Mouse (Mus musculus): ENCODE data around the gene Lrrc30. TPM values are rescaled to one million over a fixed set of nuclear protein-coding genes. Genes with fewer than 3 reads are reported as not detected.

Gene Lrrc30
- total RNA-seq, 2 experiments from 2014 or later, result 136 to 171 TPM

- Histone ChIP-seq H3K27ac (peak overlapping the region; percentile 98), H3K4me3 (peak overlapping the region; percentile 82)
- no peak for DNase-seq
- intact Hi-C loops (cut with DNase I), result no loop called here
- TF ChIP-seq CTCF (IDR thresholded peaks at IDR 0.05), result no peak
Measured at GRCm38 (mm10) chr17:67628475-67628874, 4.0 kb downstream of the Lrrc30 start.

- no peak for TF ChIP-seq CTCF (IDR thresholded peaks at IDR 0.05)
- peak; percentile 86 for DNase-seq
- Histone ChIP-seq H3K4me3 (no peak overlapping the region), H3K27ac (peak overlapping the region; percentile 67)
- intact Hi-C loops (cut with DNase I), result no loop called here
Measured at GRCm38 (mm10) chr17:67625431-67625830, 7.1 kb downstream of the Lrrc30 start.

DNA sequence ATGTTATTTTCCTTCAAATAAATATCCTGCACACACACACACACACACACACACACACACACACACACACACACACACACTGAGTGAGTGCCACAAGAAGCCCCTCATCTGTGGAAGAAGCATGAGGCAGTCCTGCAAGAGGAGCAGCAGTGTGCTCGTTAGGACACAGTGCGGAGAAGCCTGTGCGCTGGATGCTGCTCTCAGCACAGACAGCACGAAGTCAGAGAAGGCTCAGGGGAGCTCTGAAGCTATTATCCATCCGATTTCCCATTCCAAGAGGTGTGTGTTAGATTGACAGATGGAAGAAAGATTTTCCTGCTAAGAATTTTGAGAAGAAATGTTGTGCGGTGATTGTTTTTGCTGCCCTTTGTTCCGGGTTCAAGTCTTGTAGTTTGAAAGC lies 13.5 kb downstream of the Lrrc30 start:
- TF ChIP-seq CTCF (IDR thresholded peaks at IDR 0.05), result no peak
- Histone ChIP-seq H3K4me3 (no peak overlapping the region), H3K27ac (no peak overlapping the region)
- no peak for DNase-seq
- intact Hi-C loops (cut with DNase I), result no loop called here

DNA sequence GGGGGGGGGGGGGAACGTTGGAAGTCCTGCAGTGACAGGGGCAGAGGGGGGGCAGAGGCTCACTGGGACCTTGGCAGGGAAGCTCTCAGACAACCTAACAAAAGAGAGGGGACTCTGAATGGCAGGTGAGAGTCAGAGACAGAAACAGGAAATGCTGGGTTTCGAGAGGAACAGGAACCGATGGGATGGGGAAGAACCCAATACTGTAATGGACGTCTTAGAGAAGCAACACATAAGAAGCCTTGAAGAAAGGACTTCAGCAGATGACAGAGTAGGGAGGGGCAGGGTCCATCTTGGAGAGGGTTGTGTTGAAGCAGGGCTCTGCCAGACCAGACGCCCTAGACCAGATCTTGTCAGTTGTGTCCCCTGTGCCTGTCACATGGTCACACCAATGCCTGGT lies 18.1 kb downstream of the Lrrc30 start:
- no peak for TF ChIP-seq CTCF (IDR thresholded peaks at IDR 0.05)
- H3K4me3 ChIP-seq, result no peak overlapping the region
- no peak overlapping the region for H3K27ac ChIP-seq
- intact Hi-C loops (cut with DNase I), result no loop called here
- no peak for DNase-seq

- intact Hi-C loops (cut with DNase I), result no loop called here
- no peak overlapping the region for H3K27ac ChIP-seq
- DNase-seq, result no peak
- no peak for TF ChIP-seq CTCF (IDR thresholded peaks at IDR 0.05)
- no peak overlapping the region for H3K4me3 ChIP-seq
Measured at GRCm38 (mm10) chr17:67612576-67612975, 19.9 kb downstream of the Lrrc30 start.

- H3K4me3 ChIP-seq, result no peak overlapping the region
- H3K27ac ChIP-seq, result no peak overlapping the region
- no peak for DNase-seq
- no peak for TF ChIP-seq CTCF (IDR thresholded peaks at IDR 0.05)
- intact Hi-C loops (cut with DNase I), result no loop called here
Measured at GRCm38 (mm10) chr17:67612151-67612550, 20.4 kb downstream of the Lrrc30 start.

DNA sequence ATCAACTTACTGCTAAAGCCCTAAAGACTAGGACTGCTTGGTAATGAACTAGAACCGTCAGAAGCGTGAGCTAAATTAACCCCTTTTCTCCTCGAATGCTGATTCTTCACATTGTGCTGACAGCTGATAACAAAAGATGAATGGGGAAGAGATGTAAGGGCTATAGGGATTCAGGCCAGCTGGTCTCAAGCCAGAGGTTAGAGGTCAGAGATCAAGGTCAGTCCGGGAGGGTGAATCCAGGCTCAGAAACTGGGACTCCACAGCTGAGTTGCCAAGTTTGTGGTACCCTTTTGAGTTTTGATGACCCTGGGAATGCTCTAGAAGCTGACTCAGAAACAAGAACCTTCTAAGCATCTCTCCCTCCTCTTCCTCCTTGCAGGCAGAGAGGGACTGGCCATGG lies 28.1 kb downstream of the Lrrc30 start:
- Histone ChIP-seq H3K4me3 (no peak overlapping the region), H3K27ac (no peak overlapping the region)
- no peak for TF ChIP-seq CTCF (IDR thresholded peaks at IDR 0.05)
- DNase-seq, result no peak
- intact Hi-C loops (cut with DNase I), result no loop called here

- no peak for DNase-seq
- H3K4me3 ChIP-seq, result peak overlapping the region; percentile 39
- H3K27ac ChIP-seq, result peak overlapping the region; percentile 50
- TF ChIP-seq CTCF (IDR thresholded peaks at IDR 0.05), result no peak
- intact Hi-C loops (cut with DNase I), result no loop called here
Measured at GRCm38 (mm10) chr17:67602556-67602955, 30.0 kb downstream of the Lrrc30 start.

- intact Hi-C loops (cut with DNase I), result loop anchor here (2.0 to 10.0 kb wide), 6 partner anchors 84 to 1006 kb away; partner anchors contain the start of gene Ptprm
- DNase-seq, result peak; percentile 75
Measured at GRCm38 (mm10) chr17:67584937-67585579, 47.5 kb downstream of the Lrrc30 start.

DNA sequence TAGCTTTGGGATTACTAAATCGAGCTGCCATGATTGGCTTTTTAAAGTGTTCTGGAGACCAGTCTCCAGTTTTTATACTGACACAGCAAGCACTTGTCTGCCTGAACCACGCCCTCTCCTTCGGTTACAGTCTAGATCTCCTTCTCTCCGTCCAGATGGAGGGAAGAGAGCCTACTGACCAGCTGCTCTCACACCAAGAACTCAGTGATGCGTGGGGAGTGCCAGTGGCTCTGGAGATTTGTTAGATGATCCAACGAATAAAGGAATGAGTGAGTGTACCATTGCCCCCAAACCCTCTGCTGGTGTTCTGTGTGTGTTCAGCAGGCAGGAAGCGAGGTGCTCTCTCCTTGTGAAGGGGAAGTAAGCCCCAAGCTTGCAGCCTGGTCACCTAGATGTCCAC lies 48.0 kb downstream of the Lrrc30 start:
- intact Hi-C loops (cut with DNase I), result loop anchor here (2.0 to 10.0 kb wide), 6 partner anchors 84 to 1006 kb away; partner anchors contain the start of gene Ptprm
- Histone ChIP-seq H3K4me3 (no peak overlapping the region), H3K27ac (peak overlapping the region; percentile 38)
- TF ChIP-seq CTCF (IDR thresholded peaks at IDR 0.05), result no peak
- DNase-seq, result no peak

More at GRCm38 (mm10) chr17:67584937-67585579, 47.5 kb downstream of the Lrrc30 start:
- Histone ChIP-seq H3K27ac (peak overlapping the region; percentile 38), H3K4me3 (0 out of 2 replicates have a peak overlapping the region, but pooled peaks have one; percentile 16)
- TF ChIP-seq CTCF (IDR thresholded peaks at IDR 0.05), result peak; percentile 95

- no peak overlapping the region for H3K4me3 ChIP-seq
- intact Hi-C loops (cut with DNase I), result loop anchor here (10.0 kb wide), 1 partner anchor 419 kb away; no protein-coding TSS in a partner anchor
- DNase-seq, result no peak
- no peak overlapping the region for H3K27ac ChIP-seq
- TF ChIP-seq CTCF (IDR thresholded peaks at IDR 0.05), result no peak
Measured at GRCm38 (mm10) chr17:67583422-67583821, 49.1 kb downstream of the Lrrc30 start.

GRCm38 (mm10) chr17:67582681-67583356 lies 49.7 kb downstream of the Lrrc30 start:
- intact Hi-C loops (cut with DNase I), result loop anchor here (10.0 kb wide), 1 partner anchor 418 kb away; no protein-coding TSS in a partner anchor
- no peak for DNase-seq
- H3K27ac ChIP-seq, result no peak overlapping the region
- no peak for TF ChIP-seq CTCF (IDR thresholded peaks at IDR 0.05)
- H3K4me3 ChIP-seq, result no peak overlapping the region

DNA sequence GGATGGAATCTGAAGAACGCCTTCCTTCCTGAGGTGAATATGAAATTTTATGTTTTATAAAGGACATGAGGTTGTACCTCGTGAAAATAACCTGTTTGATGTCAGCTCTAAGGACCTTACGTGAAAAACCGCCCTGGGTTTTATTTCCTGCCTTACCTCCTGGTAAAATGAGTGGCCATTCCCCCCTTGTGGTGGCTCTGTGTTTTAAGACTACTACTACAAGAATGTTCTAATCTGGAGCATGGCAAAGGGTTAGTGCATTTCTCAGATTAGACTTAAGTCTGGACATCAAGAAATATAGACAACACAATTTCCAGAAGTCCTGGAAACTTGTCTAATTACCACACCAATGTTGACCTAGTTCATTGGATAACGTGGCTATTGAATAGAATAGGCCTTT lies 50.7 kb downstream of the Lrrc30 start:
- H3K4me3 ChIP-seq, result no peak overlapping the region
- no peak overlapping the region for H3K27ac ChIP-seq
- intact Hi-C loops (cut with DNase I), result loop anchor here (10.0 kb wide), 1 partner anchor 417 kb away; no protein-coding TSS in a partner anchor
- TF ChIP-seq CTCF (IDR thresholded peaks at IDR 0.05), result peak; percentile 20; the same call in 1 of the 2 replicates
- no peak for DNase-seq

Other genes with a start within 250 kb of the Lrrc30 start
- gene Lama1, start 64.5 kb upstream of the Lrrc30 start, total RNA-seq (2021), result under 1 TPM; 0.17 to 0.20 TPM

Data from gastrocnemius, adult 2 months (tissue).